Mouse (Mus musculus) thymus, postnatal 4 days (tissue): ENCODE data around the gene Cmip.

Source experiments
- DNase-seq: peaks from one replicate; pipeline ENCODE4 v3.0.0; 2021

The Cmip gene

GRCm38 (mm10) chr8:117257029-117257820 is at the start of gene Cmip:
Gene Cmip, plus strand, starts transcription at chr8:117257064.
- no peak for DNase-seq

GRCm38 (mm10) chr8:117209150-117209549 is 47.7 kb upstream of the Cmip start:
- no peak for DNase-seq

- DNase-seq = no peak
Observed at GRCm38 (mm10) chr8:117212100-117212499, 44.8 kb upstream of the Cmip start.

GRCm38 (mm10) chr8:117217724-117218123 is 39.1 kb upstream of the Cmip start:
- DNase-seq = no peak

GRCm38 (mm10) chr8:117222396-117222795 is 34.5 kb upstream of the Cmip start:
- DNase-seq = no peak

GRCm38 (mm10) chr8:117224630-117225029 is 32.2 kb upstream of the Cmip start:
- DNase-seq = peak; percentile 93

DNA sequence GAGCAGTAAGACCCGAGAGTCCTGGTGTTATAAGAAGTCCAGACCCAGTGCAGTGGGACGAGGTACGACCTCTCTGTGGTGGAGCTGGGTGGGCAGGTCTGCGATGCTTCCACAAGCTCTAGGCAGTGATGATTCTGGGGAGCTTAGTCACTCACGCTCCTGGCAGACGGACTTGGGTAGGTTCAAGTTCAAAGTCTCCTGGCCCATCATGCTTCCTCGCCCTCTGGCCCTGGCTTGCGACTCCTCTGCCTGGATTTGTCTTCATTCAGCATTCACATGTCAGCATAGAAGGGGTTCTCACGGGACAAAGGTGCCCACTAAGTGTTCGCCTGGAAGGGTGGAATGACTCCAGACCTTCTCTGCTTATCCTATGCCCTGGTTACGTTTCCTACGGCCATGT is 30.6 kb upstream of the Cmip start:
- DNase-seq = no peak

DNA sequence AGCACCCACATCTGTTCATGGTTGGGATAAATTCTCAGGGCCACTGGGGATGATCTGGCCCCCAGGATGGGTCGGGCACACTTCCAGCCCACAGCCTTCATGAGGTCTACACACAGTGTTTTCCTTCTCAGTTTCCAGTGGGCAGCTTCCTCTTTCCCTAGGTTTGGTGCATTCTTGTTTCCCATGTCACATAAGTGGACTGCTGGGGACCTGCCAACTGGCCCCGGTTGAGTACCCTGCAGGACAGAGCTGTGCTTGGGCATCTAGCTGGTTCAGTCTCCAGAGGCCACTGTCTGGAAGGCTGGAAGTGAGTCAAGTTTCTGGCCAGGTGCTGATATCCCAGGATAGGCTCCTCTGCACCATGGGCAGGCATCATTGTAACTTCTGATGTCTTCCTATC is 29.5 kb upstream of the Cmip start:
- DNase-seq = no peak

GRCm38 (mm10) chr8:117233199-117233598 is 23.7 kb upstream of the Cmip start:
- peak; percentile 26 for DNase-seq

- no peak for DNase-seq
Observed at GRCm38 (mm10) chr8:117236531-117236930, 20.3 kb upstream of the Cmip start.

GRCm38 (mm10) chr8:117240326-117240725 is 16.5 kb upstream of the Cmip start:
- DNase-seq = no peak

- DNase-seq = no peak
Observed at GRCm38 (mm10) chr8:117240841-117241494, 15.9 kb upstream of the Cmip start.

- DNase-seq = no peak
Observed at GRCm38 (mm10) chr8:117241848-117242247, 15.0 kb upstream of the Cmip start.

DNA sequence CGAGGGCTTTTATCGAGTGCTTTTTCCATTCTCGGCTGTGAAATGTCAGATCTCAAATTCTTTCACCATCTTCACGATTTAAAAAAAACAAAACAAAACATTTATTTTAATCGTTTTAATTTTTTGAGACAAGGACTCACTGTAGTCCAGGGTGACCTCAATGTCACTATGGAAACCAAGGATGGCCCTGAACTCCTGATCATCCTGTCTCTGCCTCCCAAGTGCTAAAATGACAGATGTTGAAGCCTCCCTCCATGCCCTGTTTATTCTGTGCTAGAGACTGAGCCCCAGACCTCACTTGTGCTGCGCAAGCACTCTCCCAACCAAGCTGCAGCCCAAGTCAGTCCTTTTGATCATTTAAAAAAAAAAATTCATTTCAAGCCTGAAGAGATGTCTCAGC is 14.6 kb upstream of the Cmip start:
- no peak for DNase-seq

GRCm38 (mm10) chr8:117244601-117245000 is 12.3 kb upstream of the Cmip start:
- DNase-seq = no peak

DNA sequence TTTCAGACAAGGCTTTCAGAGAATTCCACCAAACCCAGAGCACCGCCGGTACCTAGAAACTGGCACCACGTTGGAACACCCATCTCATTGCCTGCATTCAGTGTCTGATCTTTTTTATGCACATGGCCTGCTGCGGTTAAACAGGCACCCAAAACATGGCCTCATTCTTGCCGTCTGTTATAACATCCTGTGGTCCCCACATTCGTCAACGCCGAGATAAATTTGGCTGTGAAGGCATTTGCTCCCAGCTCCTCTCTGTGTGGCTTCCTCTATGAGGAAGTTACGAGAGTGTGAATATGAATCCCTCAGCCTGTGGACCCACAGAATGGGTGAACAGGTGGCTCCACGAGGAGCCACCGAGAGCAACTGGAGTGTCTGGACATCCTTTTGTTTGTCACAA is 8.5 kb upstream of the Cmip start:
- DNase-seq = peak; percentile 41

DNA sequence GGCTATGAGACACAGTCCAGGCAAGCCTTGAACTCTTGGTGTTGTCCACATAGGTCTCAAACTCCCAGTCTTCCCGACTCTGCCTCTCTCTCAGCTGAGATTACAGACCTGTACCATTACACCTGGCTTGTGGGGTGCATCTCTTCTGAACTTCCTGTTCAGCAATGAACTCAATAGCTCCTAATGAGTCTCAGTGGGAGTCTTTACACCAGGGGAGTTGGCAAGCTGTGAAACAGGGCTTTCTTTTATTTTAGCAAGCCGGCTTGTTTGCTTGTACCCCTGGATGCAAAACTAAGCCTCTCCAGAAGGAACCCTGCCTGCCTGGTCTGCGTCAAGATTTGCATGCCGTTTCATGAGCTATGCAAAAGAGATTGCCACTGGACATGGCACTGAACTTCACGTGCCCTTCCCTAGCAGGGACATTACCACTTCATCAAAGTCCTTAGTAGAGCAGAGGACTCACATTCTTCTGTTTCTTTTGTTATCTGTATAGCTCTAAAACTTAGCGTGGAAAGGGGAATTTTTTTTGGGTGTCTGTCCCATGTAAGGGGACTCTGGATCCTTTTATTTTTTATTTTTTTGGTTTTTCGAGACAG is 5.7 kb upstream of the Cmip start:
- DNase-seq = no peak

- DNase-seq = no peak
Observed at GRCm38 (mm10) chr8:117252650-117253049, 4.2 kb upstream of the Cmip start.

GRCm38 (mm10) chr8:117253390-117254269 is 3.2 kb upstream of the Cmip start:
- DNase-seq = no peak

DNA sequence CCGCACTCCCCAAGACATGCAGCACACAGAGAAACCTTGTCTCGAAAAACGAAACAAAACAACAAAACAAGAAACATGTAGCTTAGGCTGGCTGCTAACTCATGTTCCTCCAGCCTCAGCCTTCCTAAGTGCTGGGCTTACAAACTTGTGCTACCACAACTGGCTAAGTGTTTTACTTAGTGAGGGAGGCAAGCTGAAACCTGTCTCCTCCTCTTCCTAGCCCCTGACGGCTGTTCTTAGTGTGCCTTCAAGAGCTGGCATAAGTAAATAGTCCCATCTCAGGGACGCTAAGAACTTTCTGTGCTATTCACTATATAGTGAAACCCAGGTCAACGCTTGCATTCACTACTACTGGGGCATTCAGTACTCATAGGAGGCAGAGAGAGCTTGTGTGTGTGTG is 2.4 kb upstream of the Cmip start:
- no peak for DNase-seq

DNA sequence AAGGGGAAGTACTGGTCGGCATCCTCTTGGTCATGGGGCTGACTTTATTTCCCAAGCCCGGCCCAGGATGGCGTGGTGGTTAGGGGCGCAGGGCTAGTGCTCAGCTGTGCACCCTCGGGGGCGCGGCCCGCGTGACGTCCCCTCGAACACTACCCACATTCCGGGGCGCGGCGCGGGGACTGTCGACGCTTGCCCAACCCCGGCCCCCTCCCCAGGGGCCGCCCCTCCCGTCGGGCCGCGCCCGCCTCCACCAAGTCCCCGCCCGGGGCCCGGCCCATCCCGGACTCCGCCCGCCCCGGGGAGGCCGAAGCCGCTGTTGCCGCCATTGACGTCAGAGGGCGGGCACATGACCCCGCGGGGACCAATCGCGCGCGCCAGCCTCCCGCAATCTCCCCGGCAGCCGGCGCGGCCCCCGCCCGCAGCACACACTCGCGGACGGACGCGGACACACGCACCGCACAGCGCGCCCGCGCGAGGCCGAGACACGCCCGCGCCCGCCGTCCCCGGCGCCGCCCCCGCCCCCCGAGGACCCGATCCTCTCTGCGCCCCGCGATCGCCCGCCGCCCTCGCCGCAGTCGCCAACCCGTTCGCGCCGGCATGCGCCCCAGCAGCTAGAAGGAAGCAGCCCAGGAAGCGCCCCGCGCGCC is 449 bp upstream of the Cmip start:
- peak; percentile 95 for DNase-seq

- peak; percentile 72 for DNase-seq
Observed at GRCm38 (mm10) chr8:117257821-117258575, 1.1 kb downstream of the Cmip start.
